Mouse (Mus musculus) ES-E14 (cell line): ENCODE measurements around the gene Fbxo28. TPM values are rescaled to one million over a fixed set of nuclear protein-coding genes. Genes with fewer than 3 reads are reported as not detected.

ENCODE experiments used
- DNase-seq: peaks from one replicate; pipeline ENCODE4 v3.0.0-alpha.2; 2013; ENCODE audit warnings: low read depth, low spot score
- H3K27ac ChIP-seq: 2 replicates; pipeline ENCODE4 v1.5.1; 2012; ENCODE audit warnings: low read depth, mild to moderate bottlenecking, low read length, moderate library complexity, mixed read lengths; ENCODE audit not compliant: poor library complexity, insufficient read depth, severe bottlenecking
- H3K36me3 ChIP-seq: 2 replicates; pipeline ENCODE4 v1.6.1; 2012; ENCODE audit warnings: mild to moderate bottlenecking, low read length, moderate library complexity, mixed read lengths; ENCODE audit not compliant: control insufficient read depth, poor library complexity, insufficient read depth, severe bottlenecking
- H3K4me1 ChIP-seq, 2 experiments: fragments of 150-350 bp in 1 of 2; sonication (generic) in 1 of 2; 2 replicates each; pipeline ENCODE4 v1.6.1; 2012; ENCODE audit warnings: low read length in 2 of 2, mild to moderate bottlenecking in 1 of 2, mixed read lengths in 1 of 2; ENCODE audit not compliant: control insufficient read depth in 2 of 2, insufficient read depth in 2 of 2, poor library complexity in 1 of 2
- H3K4me3 ChIP-seq, 2 experiments: fragments of 150-350 bp in 1 of 2; sonication (generic) in 1 of 2; 2 replicates each; pipeline ENCODE4 v1.5.1; 2012; ENCODE audit warnings: low read length in 2 of 2, low read depth in 1 of 2, mild to moderate bottlenecking in 1 of 2, mixed read lengths in 1 of 2; ENCODE audit not compliant: insufficient read depth in 1 of 2, poor library complexity in 1 of 2, severe bottlenecking in 1 of 2
- H3K9ac ChIP-seq: 2 replicates; pipeline ENCODE4 v1.6.1; 2012; ENCODE audit warnings: low read depth, mild to moderate bottlenecking, low read length, mixed read lengths; ENCODE audit not compliant: poor library complexity, insufficient read depth, severe bottlenecking
- H3K9me3 ChIP-seq: fragments of 150-350 bp; sonication (generic); 2 replicates; pipeline ENCODE4 v1.6.1; 2012; ENCODE audit warnings: low read depth, mild to moderate bottlenecking, low read length; ENCODE audit not compliant: control insufficient read depth, insufficient read depth
- CHD2 ChIP-seq: IDR thresholded peaks from 2 replicates; pipeline ENCODE4 v1.6.1; 2014; ENCODE audit warnings: mild to moderate bottlenecking, low read depth, low read length, inconsistent platforms
- HCFC1 ChIP-seq: IDR thresholded peaks from 2 replicates; pipeline ENCODE4 v1.6.1; 2012; ENCODE audit warnings: low read length, inconsistent platforms, borderline replicate concordance; ENCODE audit not compliant: insufficient read depth
- MAFK ChIP-seq: IDR thresholded peaks from 2 replicates; pipeline ENCODE4 v1.6.1; 2014; ENCODE audit warnings: mild to moderate bottlenecking, low read depth, low read length, inconsistent platforms; ENCODE audit not compliant: insufficient read depth
- ZC3H11A ChIP-seq: IDR thresholded peaks from 2 replicates; pipeline ENCODE4 v1.6.1; 2012; ENCODE audit warnings: low read depth, mild to moderate bottlenecking, inconsistent platforms, low read length, borderline replicate concordance
- ZNF384 ChIP-seq: IDR thresholded peaks from 2 replicates; pipeline ENCODE4 v1.6.1; 2012; ENCODE audit warnings: low read depth, low read length, inconsistent platforms
- in situ Hi-C, 2 experiments: fragments of 600-800 bp; cut with MboI; formaldehyde crosslinking; loops; one replicate each; pipeline ENCODE4 v1.15.1; 2025; ENCODE audit warnings: low sequenced_read_pairs in 2 of 2, inconsistent platforms in 1 of 2; ENCODE audit not compliant: unreplicated experiment in 2 of 2
- total RNA-seq: library from RNA; depleted of rRNA; stranded (reverse); fragments of 300-350 nt; gene quantifications from 2 replicates; pipeline ENCODE4 v1.2.3, GENCODE M21; 2012

The Fbxo28 gene
- total RNA-seq, 1 experiment, result 25.8 TPM

GRCm38 (mm10) chr1:182368782-182369181 lies 27.4 kb upstream of the Fbxo28 start:
- Histone ChIP-seq H3K4me1 (no peaks in the 10 kb centered on the region), H3K36me3 (no peaks in the 10 kb centered on the region), H3K9me3 (no peaks in the 10 kb centered on the region), H3K27ac (no peak overlapping the region), H3K4me3 (no peak overlapping the region), H3K9ac (no peak overlapping the region)
- in situ Hi-C loops, result no loop called here
- TF ChIP-seq MAFK (no peak), ZNF384 (no peak), ZC3H11A (no peak), HCFC1 (no peak), CHD2 (no peak)
- no peak for DNase-seq

GRCm38 (mm10) chr1:182368309-182368708 lies 26.9 kb upstream of the Fbxo28 start:
- H3K27ac ChIP-seq, result no peak overlapping the region
- no peak for DNase-seq
- no peak for TF ChIP-seq HCFC1
- no peak for TF ChIP-seq ZNF384
- TF ChIP-seq CHD2, result no peak
- no peak for TF ChIP-seq MAFK
- no peak for TF ChIP-seq ZC3H11A
- H3K4me1 ChIP-seq, result peaks cover 0 to 3% of the 10 kb centered on the region in 2 experiments; a peak in 1 of 4 replicates
- in situ Hi-C loops, result no loop called here
- no peak overlapping the region for H3K9ac ChIP-seq
- H3K9me3 ChIP-seq, result no peaks in the 10 kb centered on the region
- no peaks in the 10 kb centered on the region for H3K36me3 ChIP-seq
- no peak overlapping the region for H3K4me3 ChIP-seq

- no peak overlapping the region for H3K4me3 ChIP-seq
- H3K27ac ChIP-seq, result no peak overlapping the region
- TF ChIP-seq HCFC1 (no peak), MAFK (no peak), CHD2 (no peak), ZNF384 (no peak), ZC3H11A (no peak)
- no peak for DNase-seq
- H3K9ac ChIP-seq, result no peak overlapping the region
- H3K36me3 ChIP-seq, result no peaks in the 10 kb centered on the region
- H3K9me3 ChIP-seq, result no peaks in the 10 kb centered on the region
- in situ Hi-C loops, result no loop called here
- H3K4me1 ChIP-seq, result peaks cover 0 to 3% of the 10 kb centered on the region in 2 experiments; a peak in 1 of 4 replicates
Observed at GRCm38 (mm10) chr1:182363683-182364404, 22.4 kb upstream of the Fbxo28 start.

- Histone ChIP-seq H3K27ac (no peak overlapping the region), H3K4me3 (no peak overlapping the region), H3K36me3 (no peaks in the 10 kb centered on the region), H3K9me3 (no peaks in the 10 kb centered on the region), H3K9ac (no peak overlapping the region), H3K4me1 (peaks cover 0 to 3% of the 10 kb centered on the region in 2 experiments; a peak in 1 of 4 replicates)
- no peak for DNase-seq
- in situ Hi-C loops, result no loop called here
- TF ChIP-seq ZC3H11A, result no peak
- TF ChIP-seq CHD2, result no peak
- no peak for TF ChIP-seq ZNF384
- TF ChIP-seq HCFC1, result no peak
- no peak for TF ChIP-seq MAFK
Observed at GRCm38 (mm10) chr1:182362703-182363102, 21.3 kb upstream of the Fbxo28 start.

- no peak overlapping the region for H3K27ac ChIP-seq
- in situ Hi-C loops, result no loop called here
- H3K4me1 ChIP-seq, result no peaks in the 10 kb centered on the region
- no peaks in the 10 kb centered on the region for H3K36me3 ChIP-seq
- TF ChIP-seq HCFC1 (no peak), MAFK (no peak), ZNF384 (no peak), CHD2 (no peak), ZC3H11A (no peak)
- no peak for DNase-seq
- H3K9me3 ChIP-seq, result no peaks in the 10 kb centered on the region
- no peak overlapping the region for H3K9ac ChIP-seq
- H3K4me3 ChIP-seq, result no peak overlapping the region
Observed at GRCm38 (mm10) chr1:182358133-182358532, 16.7 kb upstream of the Fbxo28 start.
